Mouse (Mus musculus) retina, postnatal 1 day (tissue): Measurements from ENCODE around the gene Sept1.
A peak's percentile ranks its signal among the peaks of the same experiment; 100 is the strongest.
"Not testable (repeated sequence)": the region's sequence is repeated elsewhere in the genome, so short reads cannot be mapped to it uniquely, and the experiment has no call there.

Experiments used
- DNase-seq: peaks from one replicate; pipeline ENCODE4 v3.0.0-alpha.2; 2012

Gene Sept1

GRCm38 (mm10) chr7:127253821-127254769, 21.2 kb upstream of the Sept1 start:
- DNase-seq, result peak; percentile 98

GRCm38 (mm10) chr7:127253341-127253740, 20.4 kb upstream of the Sept1 start:
- DNase-seq, result no peak

- DNase-seq, result peak; percentile 42
Observed at GRCm38 (mm10) chr7:127252414-127252813, 19.5 kb upstream of the Sept1 start.

GRCm38 (mm10) chr7:127250511-127250910, 17.6 kb upstream of the Sept1 start:
- DNase-seq, result not testable (repeated sequence)

- DNase-seq, result peak; percentile 25
Observed at GRCm38 (mm10) chr7:127244658-127245510, 12.0 kb upstream of the Sept1 start.

GRCm38 (mm10) chr7:127243870-127244657, 11.1 kb upstream of the Sept1 start, which contains the start of gene Zfp771:
Gene Zfp771 (plus strand): TSS chr7:127244274.
- DNase-seq, result peak; percentile 96

- DNase-seq, result no peak
Observed at GRCm38 (mm10) chr7:127243361-127243867, 10.5 kb upstream of the Sept1 start.

GRCm38 (mm10) chr7:127234777-127235176, 1.8 kb upstream of the Sept1 start:
- DNase-seq, result no peak

GRCm38 (mm10) chr7:127233765-127234164, 835 bp upstream of the Sept1 start:
- DNase-seq, result no peak

- no peak for DNase-seq
Observed at GRCm38 (mm10) chr7:127233368-127233749, 429 bp upstream of the Sept1 start.

- no peak for DNase-seq
Observed at GRCm38 (mm10) chr7:127231826-127232621, 906 bp downstream of the Sept1 start.

GRCm38 (mm10) chr7:127231376-127231775, 1.6 kb downstream of the Sept1 start:
- no peak for DNase-seq

- DNase-seq, result peak; percentile 86
Observed at GRCm38 (mm10) chr7:127228615-127229303, 4.2 kb downstream of the Sept1 start.

GRCm38 (mm10) chr7:127225147-127225995, 7.6 kb downstream of the Sept1 start:
- DNase-seq, result no peak

GRCm38 (mm10) chr7:127224616-127225015, 8.3 kb downstream of the Sept1 start:
- DNase-seq, result no peak

- no peak for DNase-seq
Observed at GRCm38 (mm10) chr7:127223515-127224478, 9.1 kb downstream of the Sept1 start.

- no peak for DNase-seq
Observed at GRCm38 (mm10) chr7:127223106-127223505, 9.8 kb downstream of the Sept1 start.

- no peak for DNase-seq
Observed at GRCm38 (mm10) chr7:127220440-127220839, 12.5 kb downstream of the Sept1 start.

GRCm38 (mm10) chr7:127218670-127219069, 14.3 kb downstream of the Sept1 start:
- DNase-seq, result no peak
